Mouse (Mus musculus) hindlimb bud, embryonic 11.5 days (tissue): ENCODE measurements around the gene Trim44.

ENCODE experiments used
- DNase-seq: peaks from one replicate; pipeline ENCODE4 v3.0.0-alpha.2; 2012; ENCODE audit warnings: low read depth, low spot score; ENCODE audit errors: extremely low spot score

Trim44 gene

GRCm38 (mm10) chr2:102407363-102408184 lies at the start of gene Trim44:
Gene Trim44 (minus strand): TSS chr2:102407828.
- no peak for DNase-seq

- DNase-seq = no peak
Observed at GRCm38 (mm10) chr2:102455126-102455525, 47.5 kb upstream of the Trim44 start.

GRCm38 (mm10) chr2:102453447-102453846 lies 45.8 kb upstream of the Trim44 start:
- no peak for DNase-seq

GRCm38 (mm10) chr2:102451671-102452549 lies 44.3 kb upstream of the Trim44 start, which contains the start of gene Fjx1:
Gene Fjx1 (minus strand): TSS chr2:102452499.
- no peak for DNase-seq

GRCm38 (mm10) chr2:102450761-102451670 lies 43.4 kb upstream of the Trim44 start:
- DNase-seq = no peak

GRCm38 (mm10) chr2:102450248-102450760 lies 42.7 kb upstream of the Trim44 start:
- no peak for DNase-seq

GRCm38 (mm10) chr2:102449630-102450247 lies 42.1 kb upstream of the Trim44 start:
- no peak for DNase-seq

GRCm38 (mm10) chr2:102449056-102449455 lies 41.4 kb upstream of the Trim44 start:
- DNase-seq = no peak

GRCm38 (mm10) chr2:102447831-102448230 lies 40.2 kb upstream of the Trim44 start:
- DNase-seq = no peak

- no peak for DNase-seq
Observed at GRCm38 (mm10) chr2:102446851-102447250, 39.2 kb upstream of the Trim44 start.

- no peak for DNase-seq
Observed at GRCm38 (mm10) chr2:102437357-102438030, 29.9 kb upstream of the Trim44 start.

- DNase-seq = no peak
Observed at GRCm38 (mm10) chr2:102433879-102434278, 26.3 kb upstream of the Trim44 start.

- no peak for DNase-seq
Observed at GRCm38 (mm10) chr2:102431084-102431483, 23.5 kb upstream of the Trim44 start.

- DNase-seq = no peak
Observed at GRCm38 (mm10) chr2:102427974-102428373, 20.3 kb upstream of the Trim44 start.

GRCm38 (mm10) chr2:102426434-102426833 lies 18.8 kb upstream of the Trim44 start:
- no peak for DNase-seq

- no peak for DNase-seq
Observed at GRCm38 (mm10) chr2:102416149-102416743, 8.6 kb upstream of the Trim44 start.

- DNase-seq = no peak
Observed at GRCm38 (mm10) chr2:102412738-102413137, 5.1 kb upstream of the Trim44 start.

GRCm38 (mm10) chr2:102410615-102411014 lies 3.0 kb upstream of the Trim44 start:
- DNase-seq = no peak

- no peak for DNase-seq
Observed at GRCm38 (mm10) chr2:102409741-102410140, 2.1 kb upstream of the Trim44 start.
